Mouse (Mus musculus) mouse trophoblast stem cell (cell line): ENCODE results near the gene Med11.
"Not testable (repeated sequence)": the region's sequence is repeated elsewhere in the genome, so short reads cannot be mapped to it uniquely, and the experiment has no call there.

ENCODE experiments used
- in situ Hi-C, 2 experiments: fragments of 300-500 bp; cut with MseI, MboI; formaldehyde crosslinking; loops; 2 replicates in 1 of 2; 3 replicates in 1 of 2; pipeline ENCODE4 v1.15.1; 2025

Gene Med11

DNA sequence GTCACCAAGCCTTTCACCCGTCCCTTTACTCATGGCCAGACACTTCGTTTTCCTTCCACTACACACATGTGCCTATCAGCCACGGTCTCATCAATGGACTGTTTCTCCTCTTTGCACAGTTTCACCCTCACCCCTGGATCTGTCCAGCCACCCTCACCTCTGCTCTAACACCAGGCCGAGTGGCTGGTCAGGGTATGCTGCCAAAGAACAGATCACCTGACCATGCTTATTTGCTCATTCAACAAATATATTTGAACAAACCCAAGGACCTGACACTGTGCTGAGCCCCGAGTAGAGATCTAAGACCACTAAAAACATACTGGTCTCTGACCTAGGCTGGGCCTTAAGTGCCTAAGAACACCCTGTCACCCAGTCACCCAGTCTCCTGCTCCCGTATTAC is 7.1 kb upstream of the Med11 start:
- in situ Hi-C loops: no loop called here

GRCm38 (mm10) chr11:70446756-70447155 is 5.0 kb upstream of the Med11 start:
- in situ Hi-C loops: no loop called here

DNA sequence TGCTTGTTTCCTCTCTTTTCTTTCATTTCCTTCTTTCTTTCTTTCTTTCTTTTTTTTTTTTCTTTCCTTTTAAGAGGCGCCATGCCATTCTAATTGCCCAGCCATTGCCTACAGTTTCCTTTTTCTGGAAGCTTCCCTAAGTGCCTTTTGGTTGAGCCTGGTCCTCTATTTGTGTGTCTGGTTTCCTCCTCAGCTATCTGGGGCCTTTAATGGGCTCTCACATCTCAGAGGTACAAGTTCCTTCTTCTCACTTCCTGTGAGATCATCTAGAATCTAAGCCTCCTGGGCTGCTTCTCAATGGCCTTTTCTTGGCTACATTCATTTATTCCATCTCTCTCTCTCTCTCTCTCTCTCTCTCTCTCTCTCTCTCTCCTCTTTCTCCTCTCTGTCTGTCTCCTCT is 4.3 kb upstream of the Med11 start:
- in situ Hi-C loops: no loop called here

DNA sequence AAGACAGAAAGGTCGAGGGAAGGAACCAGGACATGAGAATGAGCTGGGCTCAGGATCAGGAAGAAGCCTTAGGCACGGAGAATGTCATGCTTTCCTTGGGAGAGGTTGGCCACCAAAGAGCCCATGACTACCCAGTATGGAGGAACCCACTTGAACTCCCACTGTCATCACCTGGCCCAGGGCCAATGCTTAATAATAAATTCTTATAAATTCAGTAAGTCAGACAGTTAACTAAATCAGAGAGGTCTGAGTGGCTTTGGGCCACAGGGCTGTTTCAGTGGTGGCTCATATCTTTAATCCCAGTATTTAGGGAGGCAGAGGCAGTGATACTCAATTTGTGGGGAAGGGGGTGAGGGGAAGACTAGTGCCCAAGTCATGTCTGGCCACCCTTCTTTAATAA is 793 bp upstream of the Med11 start:
- in situ Hi-C loops: no loop called here

DNA sequence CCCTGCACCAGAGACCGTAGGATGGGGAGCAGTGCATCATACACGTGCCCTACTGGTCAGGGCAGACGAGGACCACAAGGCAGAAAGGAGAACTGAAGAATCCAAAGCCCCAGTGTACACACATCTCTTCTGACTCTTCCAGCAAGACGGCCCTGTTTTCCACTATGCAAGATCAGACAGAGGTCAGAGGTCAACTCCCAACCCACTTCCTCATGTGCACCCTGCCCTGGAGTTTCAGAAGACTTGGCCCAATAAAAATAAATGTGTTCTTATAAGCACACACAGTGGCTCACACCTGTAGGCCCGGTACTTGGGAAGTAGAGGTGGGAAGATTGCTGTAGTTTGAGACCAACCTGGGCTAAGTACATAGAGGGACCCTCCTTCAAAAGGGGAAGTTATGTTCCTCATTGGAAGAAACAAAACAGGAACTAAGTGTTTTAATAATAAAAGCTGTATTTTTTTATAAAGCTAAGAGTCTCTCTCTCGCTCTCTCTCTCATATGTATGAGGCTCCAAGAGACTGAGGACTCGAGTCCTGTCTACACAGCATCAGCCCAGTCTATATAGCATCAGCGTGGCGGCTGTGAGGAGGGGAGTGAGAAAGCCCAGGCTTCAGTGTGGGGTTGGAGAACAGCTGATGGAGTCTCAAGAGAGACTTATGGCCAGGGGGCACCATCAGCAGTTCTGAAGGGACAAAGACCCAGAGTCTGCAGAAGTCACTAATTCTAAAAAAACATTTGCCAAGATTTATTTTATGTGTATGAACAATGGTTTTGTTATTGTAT is 1.7 kb downstream of the Med11 start:
- in situ Hi-C loops: no loop called here

GRCm38 (mm10) chr11:70458688-70459600 is 7.2 kb downstream of the Med11 start, which contains the start of gene Zmynd15:
TSS of gene Zmynd15 (plus strand) at chr11:70459433.
- in situ Hi-C loops: no loop called here

DNA sequence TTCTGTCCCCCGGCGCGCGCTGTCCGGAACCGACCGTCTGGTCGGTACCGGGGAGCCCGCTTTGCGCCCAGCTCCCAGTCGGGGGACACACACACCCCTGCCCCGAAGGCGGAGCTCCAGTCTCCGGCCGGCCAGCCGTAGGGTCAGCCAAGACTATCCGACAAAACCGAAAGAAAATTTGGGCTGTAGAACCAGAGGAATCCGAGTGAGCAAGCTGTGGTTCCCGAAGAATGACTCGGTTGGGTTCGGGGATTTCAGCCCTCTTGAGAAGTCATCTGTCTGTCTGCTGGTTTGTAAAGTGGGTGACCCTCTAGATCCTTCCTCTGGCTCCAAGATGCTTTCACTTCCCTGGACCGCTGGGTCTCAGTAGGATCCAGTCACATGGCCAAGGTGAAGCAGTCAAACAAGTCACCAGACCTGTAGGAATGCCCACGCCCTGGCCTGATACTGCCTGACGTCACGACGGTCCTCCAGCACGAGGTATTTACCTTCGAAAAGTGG is 7.9 kb downstream of the Med11 start, which contains the start of gene Cxcl16:
Cxcl16 (minus strand) TSS at position 384 of the 501 bp plus-strand sequence.
- in situ Hi-C loops: no loop called here

DNA sequence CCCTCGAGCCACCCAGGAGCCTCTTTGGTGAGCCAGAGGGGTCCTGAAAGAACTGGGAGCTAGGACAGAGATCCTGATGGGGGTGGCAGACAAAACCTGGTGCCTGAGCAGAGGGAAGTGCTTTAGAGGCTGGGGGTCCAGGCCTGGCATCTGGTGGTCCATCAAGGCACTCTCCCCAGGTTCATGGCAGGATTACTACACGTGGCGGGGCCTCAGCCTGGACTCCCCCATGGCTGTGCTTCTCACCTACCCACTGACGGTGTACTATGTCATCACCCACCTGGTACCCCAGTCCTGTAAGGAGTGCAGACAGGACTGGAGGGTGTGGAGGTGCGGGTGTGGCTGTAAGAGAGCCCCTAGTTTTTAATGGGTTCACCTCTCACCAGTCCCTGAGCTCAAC is 12.3 kb downstream of the Med11 start:
- in situ Hi-C loops: no loop called here

GRCm38 (mm10) chr11:70465211-70465610 is 13.5 kb downstream of the Med11 start:
- in situ Hi-C loops: no loop called here

DNA sequence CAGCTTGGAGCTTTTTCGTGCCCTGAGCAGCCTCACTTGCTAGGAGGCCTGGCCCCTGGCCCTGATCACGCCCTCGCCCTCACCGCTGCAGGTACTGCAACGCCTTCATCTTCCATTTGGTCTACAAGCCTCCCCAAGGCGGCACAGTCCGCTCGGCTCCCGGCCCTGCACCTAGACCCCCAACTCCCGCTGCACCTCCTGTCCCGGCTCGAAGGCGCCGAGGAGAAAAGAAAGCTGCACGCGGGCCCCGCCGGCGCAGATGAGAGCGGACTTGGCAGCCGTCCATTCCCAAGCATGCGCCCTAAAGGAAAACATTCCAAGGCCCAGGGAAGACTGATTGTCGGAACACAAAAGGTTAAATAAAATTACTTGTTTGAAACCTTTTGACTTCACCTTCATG is 14.1 kb downstream of the Med11 start:
- in situ Hi-C loops: no loop called here

- in situ Hi-C loops: no loop called here
These were observed 16.3 kb downstream of the Med11 start for GRCm38 (mm10) chr11:70467902-70468619.

DNA sequence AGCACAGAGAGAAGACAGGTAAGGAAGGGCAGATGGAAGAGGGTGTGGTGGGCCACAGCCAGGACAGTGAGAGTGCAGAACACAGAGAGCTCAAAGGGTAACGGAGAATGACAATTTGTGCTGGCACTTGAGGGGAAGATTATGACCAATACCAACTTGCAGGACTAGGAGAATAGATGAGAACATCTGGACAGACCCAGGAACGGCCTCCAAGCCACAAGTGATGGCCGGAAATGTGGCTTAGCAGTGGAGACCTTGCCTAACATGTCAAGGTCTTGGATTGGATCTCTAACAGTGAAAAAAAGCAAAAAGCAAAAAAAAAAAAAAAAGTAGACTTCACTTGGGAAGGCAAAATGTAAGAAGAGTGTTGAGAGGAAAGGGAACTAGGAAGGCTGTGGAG is 18.0 kb downstream of the Med11 start:
- in situ Hi-C loops: no loop called here

- in situ Hi-C loops: no loop called here
These were observed 21.0 kb downstream of the Med11 start for GRCm38 (mm10) chr11:70472716-70473115.

- in situ Hi-C loops: not testable (repeated sequence)
These were observed 21.6 kb downstream of the Med11 start for GRCm38 (mm10) chr11:70473291-70473690.

- in situ Hi-C loops: no loop called here
These were observed 23.3 kb downstream of the Med11 start for GRCm38 (mm10) chr11:70474872-70475534.

GRCm38 (mm10) chr11:70485498-70485897 is 33.8 kb downstream of the Med11 start:
- in situ Hi-C loops: no loop called here

DNA sequence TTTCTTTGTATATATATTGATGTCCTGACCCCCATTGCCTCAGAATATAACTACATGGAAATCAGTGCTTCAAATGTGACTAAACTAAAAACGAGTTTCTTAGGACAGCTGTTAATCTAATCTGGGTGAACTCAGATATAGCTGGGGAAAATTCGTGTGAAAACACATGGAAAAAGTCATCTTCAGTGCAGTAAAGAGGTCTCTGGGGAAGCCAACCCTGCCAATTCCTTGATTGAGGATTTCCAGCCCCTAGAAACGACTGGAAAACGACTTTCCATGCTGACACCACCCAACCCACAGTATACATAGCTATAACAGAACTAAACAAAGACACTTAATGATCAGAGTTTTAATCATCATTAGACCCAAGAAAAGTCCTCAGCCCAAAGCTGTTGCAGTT is 36.1 kb downstream of the Med11 start:
- in situ Hi-C loops: no loop called here

DNA sequence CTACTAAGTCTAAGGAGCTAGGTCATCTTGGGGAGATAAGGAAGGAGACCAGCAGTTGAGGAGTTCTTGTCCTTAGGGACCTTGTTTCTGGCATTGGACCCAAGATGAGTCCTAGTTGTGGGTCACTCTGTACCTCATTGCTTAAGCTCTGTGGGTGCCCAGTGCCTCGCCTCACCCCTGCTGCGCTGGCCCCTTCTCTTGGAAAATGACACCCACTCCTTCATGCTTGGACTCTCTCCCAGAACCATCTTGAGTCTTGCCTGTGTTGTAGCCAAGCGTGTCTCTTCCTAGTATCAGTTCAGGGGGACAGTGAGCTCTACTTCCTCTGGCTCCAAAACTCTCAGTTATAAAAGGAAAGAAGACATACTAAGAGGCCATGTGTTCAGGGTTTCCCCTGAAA is 37.4 kb downstream of the Med11 start:
- in situ Hi-C loops: no loop called here

DNA sequence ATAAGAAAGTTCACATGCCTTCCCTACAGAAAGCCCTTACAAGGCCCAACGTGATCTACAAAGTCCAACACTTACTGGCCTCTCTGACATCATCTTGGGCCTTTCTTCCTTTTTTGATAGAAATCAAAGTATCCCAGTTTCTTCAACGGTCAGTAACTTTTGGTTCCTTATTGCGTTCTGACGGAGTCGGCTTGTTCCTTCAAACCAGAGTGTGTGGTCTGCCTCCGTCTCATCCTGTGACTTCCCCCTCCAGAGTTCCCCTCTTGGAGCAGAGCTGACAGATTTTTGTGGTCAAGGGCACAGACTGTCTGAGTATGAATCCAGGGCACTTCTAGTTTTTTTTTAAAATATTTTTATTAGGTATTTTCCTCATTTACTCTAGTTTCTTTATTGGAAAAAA is 38.0 kb downstream of the Med11 start:
- in situ Hi-C loops: no loop called here

DNA sequence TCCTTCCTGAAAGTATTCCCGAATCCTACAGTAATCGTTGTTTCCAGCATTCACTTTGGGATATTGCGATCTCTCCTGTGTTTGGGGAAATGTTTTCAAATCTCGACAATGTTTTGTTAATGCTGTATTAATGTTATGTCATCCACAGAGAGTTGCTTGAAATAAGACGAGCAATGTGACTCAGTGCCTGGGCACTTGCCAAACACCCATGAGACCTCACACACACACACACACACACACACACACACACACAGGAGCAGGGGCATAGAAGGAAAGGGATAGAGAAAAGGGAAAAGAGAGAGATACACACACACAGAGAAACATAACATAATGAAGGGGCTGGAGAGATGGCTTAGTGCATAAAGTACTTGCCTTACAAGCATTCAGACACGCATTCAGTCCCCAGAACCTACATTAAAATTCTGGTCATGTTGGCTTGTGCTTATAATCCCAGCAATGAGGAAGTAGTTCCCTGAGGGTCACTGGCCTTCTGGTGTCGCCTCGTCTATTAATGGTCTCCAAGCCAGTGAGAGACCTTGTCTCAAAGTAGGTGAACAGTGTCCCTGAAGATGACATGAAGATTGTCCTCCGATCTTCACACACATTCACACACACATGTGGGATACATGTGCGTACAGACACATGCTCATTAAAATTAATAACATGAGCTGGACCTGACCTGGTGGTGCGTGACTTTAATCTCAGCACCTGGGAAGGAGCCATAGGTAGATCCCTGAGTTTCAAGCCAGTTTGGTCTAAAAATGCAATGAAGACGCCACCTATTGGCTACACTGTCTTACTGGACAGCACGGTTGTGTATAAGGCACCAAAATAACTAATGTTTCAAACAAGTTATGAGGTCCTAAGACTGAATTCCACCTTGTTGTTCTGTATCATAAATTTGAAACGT is 48.1 kb downstream of the Med11 start:
- in situ Hi-C loops: loop anchor here in 1 of 2 experiments (5.0 kb wide), 1 partner anchor 88 kb away; the partner anchor contains the start of gene Pelp1
